Mouse (Mus musculus) liver, postnatal 0 days (tissue): Measurements from ENCODE around the gene Cnot10. TPM values are rescaled to one million over a fixed set of nuclear protein-coding genes. Genes with fewer than 3 reads are reported as not detected.
A peak's percentile ranks its signal among the peaks of the same experiment; 100 is the strongest.

Source experiments
- ATAC-seq: fragments of 200-750 bp; cut with Nextera tagmentation; 2 replicates; pipeline ENCODE4 v1.8.0; 2017; ENCODE audit warnings: mild to moderate bottlenecking, moderate library complexity
- DNase-seq: peaks from one replicate; pipeline ENCODE4 v3.0.0-alpha.2; 2016
- H3K27ac ChIP-seq: fragments of 300-500 bp; sonication (generic); 2 replicates; pipeline ENCODE4 v1.5.1; 2014; ENCODE audit warnings: antibody characterized with exemption, moderate library complexity, mild to moderate bottlenecking, low read depth
- H3K27me3 ChIP-seq: fragments of 300-500 bp; sonication (generic); 2 replicates; pipeline ENCODE4 v1.6.1; 2014; ENCODE audit warnings: low read length, control low read depth, mixed read lengths; ENCODE audit not compliant: insufficient read depth
- H3K36me3 ChIP-seq: fragments of 300-500 bp; sonication (generic); replicated peaks from 2 replicates; pipeline ENCODE4 v1.6.1; 2014; ENCODE audit warnings: mild to moderate bottlenecking, control low read depth, low read length, moderate library complexity, mixed read lengths; ENCODE audit not compliant: insufficient read depth
- H3K4me1 ChIP-seq: fragments of 300-500 bp; sonication (generic); 2 replicates; pipeline ENCODE4 v1.6.1; 2014; ENCODE audit warnings: antibody characterized with exemption, mild to moderate bottlenecking, control low read depth; ENCODE audit not compliant: insufficient read depth
- H3K4me2 ChIP-seq: fragments of 300-500 bp; sonication (generic); 2 replicates; pipeline ENCODE4 v1.6.1; 2014; ENCODE audit warnings: low read depth, mild to moderate bottlenecking, low read length, moderate library complexity, mixed read lengths
- H3K4me3 ChIP-seq: fragments of 300-500 bp; sonication (generic); 2 replicates; pipeline ENCODE4 v1.5.1; 2014; ENCODE audit warnings: low read depth, low read length
- H3K9ac ChIP-seq: fragments of 300-500 bp; sonication (generic); replicated peaks from 2 replicates; pipeline ENCODE4 v1.6.1; 2014; ENCODE audit warnings: mild to moderate bottlenecking, moderate library complexity
- H3K9me3 ChIP-seq: fragments of 300-500 bp; sonication (generic); 2 replicates; pipeline ENCODE4 v1.6.1; 2016; ENCODE audit warnings: mild to moderate bottlenecking, control low read depth, low read length, mixed read lengths
- CTCF ChIP-seq: sonication (generic); IDR thresholded peaks from 2 replicates; pipeline ENCODE4 v1.5.1; 2016; ENCODE audit warnings: antibody characterized with exemption, low read depth
- EP300 ChIP-seq: IDR thresholded peaks from 2 replicates; pipeline ENCODE4 v1.6.1; 2016; ENCODE audit warnings: antibody characterized with exemption, low read depth, mild to moderate bottlenecking
- WGBS: fragments of 180-500 bp; shearing (Covaris S2); extraction: QIAGEN DNeasy Blood & Tissue Kit; methylation state at CpG from one replicate; pipeline ENCODE4 v1.1.7; 2014; ENCODE audit not compliant: insufficient replicate concordance; 5-methylcytosine and 5-hydroxymethylcytosine counted together
- polyA plus RNA-seq: library from polyadenylated mRNA; unstranded; fragments of >200 nt; fragmentation: Nextera tagmentation; extraction: Ambion mirVana; gene quantifications from 2 replicates; pipeline ENCODE4 v1.2.1, GENCODE M21; 2015

The Cnot10 gene
- polyA plus RNA-seq, result 14.4 and 15.8 TPM in 2 replicates

DNA sequence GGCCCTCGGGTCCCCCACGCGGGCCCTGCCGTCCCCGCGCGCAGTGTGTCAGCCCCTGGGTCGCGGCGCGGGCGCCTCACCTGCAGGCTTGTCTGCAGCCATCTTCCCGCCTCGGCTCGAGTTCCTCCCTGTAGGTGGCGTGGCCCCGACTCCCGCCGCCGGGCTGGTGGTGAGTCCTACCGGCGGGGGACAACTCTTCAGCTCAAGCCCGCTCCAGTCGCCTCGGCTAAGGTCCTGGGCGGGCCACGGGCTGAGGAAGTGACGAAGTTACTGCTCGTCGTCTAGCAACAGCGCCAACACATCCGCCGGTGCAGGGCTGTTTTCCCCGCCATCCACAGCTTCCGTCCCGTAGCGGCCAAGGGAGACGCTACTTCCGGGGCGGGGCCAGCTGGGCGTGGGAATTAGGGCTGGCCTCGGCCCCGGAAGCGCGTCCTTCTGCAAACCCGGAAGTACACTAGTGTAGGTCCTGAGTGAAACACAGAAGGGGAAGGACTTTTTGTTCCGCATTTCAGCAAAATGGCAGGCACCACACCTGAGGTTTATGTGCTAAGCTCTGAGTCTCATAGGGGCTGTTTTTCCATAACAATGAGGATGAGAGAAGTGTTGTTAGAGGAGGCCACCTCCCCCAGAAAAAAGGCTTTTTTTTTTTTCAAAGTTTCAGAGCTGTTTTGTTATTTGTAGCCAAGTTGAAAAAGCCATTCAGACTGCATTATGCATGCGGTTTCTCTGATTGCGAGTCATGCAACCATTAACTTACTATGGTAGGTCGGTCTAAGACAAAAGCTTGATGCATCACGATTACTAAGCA lies at the start of gene Cnot10:
TSS of gene Cnot10 (minus strand) at position 346 of the 808 bp plus-strand sequence.
- peak within 1 kb of the TSS; percentile 70 for H3K4me3 ChIP-seq
- 0 out of 2 replicates have a peak, but pooled peaks cover 6% of the 10 kb centered on the region for H3K27me3 ChIP-seq
- H3K9ac ChIP-seq, result peak within 1 kb of the TSS; percentile 68
- no peaks in the 10 kb centered on the region for H3K9me3 ChIP-seq
- TF ChIP-seq EP300, result peak; percentile 69
- peak; percentile 59 for TF ChIP-seq CTCF
- peak within 1 kb of the TSS; percentile 81 for H3K27ac ChIP-seq
- peak; percentile 98 for ATAC-seq
- peak within 1 kb of the TSS; percentile 84 for H3K4me2 ChIP-seq
- 6% methylated on average over 46 of the region's 51 CpGs for WGBS
- H3K4me1 ChIP-seq, result peaks cover 12% of the 10 kb centered on the region
- DNase-seq, result peak; percentile 99
- H3K36me3 ChIP-seq, result 0 out of 2 replicates have a peak, but pooled peaks cover 3% of the 10 kb centered on the region

DNA sequence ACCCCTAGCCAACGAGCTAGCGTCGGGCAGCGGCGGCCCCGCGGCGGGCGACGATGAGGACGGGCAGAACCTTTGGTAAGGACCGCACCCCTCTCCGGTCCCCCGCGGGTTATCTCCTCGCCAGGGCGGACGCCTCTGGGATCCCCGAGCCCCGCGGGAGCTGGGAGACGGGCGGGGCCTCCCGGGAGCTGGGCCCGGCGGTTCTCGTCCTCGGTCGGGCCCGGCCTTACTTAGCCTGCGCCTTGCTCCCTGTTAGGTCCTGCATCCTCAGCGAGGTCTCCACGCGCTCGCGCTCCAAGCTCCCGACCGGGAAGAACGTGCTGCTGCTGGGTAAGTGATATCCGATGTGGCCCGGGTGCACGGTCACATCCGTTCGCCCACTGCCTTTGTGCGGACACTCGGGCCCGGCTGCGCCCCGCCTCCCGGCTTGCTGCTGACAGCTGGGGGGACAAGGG lies 49.0 kb upstream of the Cnot10 start:
- ATAC-seq (peak; percentile 72), DNase-seq (no peak)
- Histone ChIP-seq H3K27me3 (no peaks in the 10 kb centered on the region), H3K4me2 (peak overlapping the region; percentile 94), H3K4me1 (peaks cover 19% of the 10 kb centered on the region), H3K36me3 (peaks cover 9% of the 10 kb centered on the region), H3K9me3 (no peaks in the 10 kb centered on the region), H3K27ac (peak overlapping the region; percentile 97), H3K4me3 (peak overlapping the region; percentile 95), H3K9ac (peak overlapping the region; percentile 95)
- no peak for TF ChIP-seq CTCF
- TF ChIP-seq EP300, result no peak
- under 1% methylated on average over 45 of the region's 50 CpGs for WGBS

DNA sequence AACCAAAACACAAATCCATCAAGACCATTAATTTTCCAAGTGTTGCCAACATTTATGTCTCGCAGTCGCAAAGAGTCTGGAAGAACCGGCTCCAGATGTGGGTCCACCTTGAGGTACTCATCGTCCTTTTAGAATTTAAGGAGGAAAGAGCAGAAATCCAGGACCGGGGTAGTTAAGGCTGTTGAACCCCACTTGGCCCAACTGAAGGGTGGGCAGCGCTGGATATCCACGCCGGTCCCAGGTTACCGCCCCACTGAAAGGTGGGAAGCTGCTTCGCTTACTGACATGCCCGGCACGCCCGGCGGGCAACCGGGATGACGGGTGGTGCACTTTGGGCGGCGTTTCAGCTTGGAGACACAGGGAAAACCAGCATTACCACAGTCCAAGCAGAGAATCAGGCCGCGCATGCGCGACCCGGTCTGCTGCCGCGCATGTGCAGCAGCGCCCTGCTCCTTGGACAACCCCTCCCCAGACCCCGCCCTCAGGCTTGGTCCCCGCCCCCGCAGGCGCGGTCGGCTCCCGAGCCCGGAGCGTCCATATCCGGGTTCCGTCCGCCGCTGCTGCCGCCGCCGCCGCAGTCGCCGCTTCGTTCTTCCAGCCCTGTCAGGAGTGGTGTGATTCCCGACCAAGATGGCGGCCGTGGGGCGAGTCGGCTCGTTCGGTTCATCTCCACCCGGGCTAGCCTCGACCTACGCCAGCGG lies 48.4 kb upstream of the Cnot10 start, which contains the start of gene Dync1li1:
TSS of gene Dync1li1 (plus strand) at position 539 of the 701 bp plus-strand sequence.
- no peaks in the 10 kb centered on the region for H3K9me3 ChIP-seq
- TF ChIP-seq EP300, result no peak
- TF ChIP-seq CTCF, result no peak
- ATAC-seq (peak; percentile 96), DNase-seq (peak; percentile 99)
- H3K36me3 ChIP-seq, result peaks cover 9% of the 10 kb centered on the region
- H3K4me2 ChIP-seq, result peak within 1 kb of the TSS; percentile 94
- H3K4me1 ChIP-seq, result peaks cover 19% of the 10 kb centered on the region
- H3K27ac ChIP-seq, result peak within 1 kb of the TSS; percentile 97
- under 1% methylated on average over 57 of the region's 57 CpGs for WGBS
- H3K27me3 ChIP-seq, result no peaks in the 10 kb centered on the region
- peak within 1 kb of the TSS; percentile 95 for H3K9ac ChIP-seq
- H3K4me3 ChIP-seq, result peak within 1 kb of the TSS; percentile 95

DNA sequence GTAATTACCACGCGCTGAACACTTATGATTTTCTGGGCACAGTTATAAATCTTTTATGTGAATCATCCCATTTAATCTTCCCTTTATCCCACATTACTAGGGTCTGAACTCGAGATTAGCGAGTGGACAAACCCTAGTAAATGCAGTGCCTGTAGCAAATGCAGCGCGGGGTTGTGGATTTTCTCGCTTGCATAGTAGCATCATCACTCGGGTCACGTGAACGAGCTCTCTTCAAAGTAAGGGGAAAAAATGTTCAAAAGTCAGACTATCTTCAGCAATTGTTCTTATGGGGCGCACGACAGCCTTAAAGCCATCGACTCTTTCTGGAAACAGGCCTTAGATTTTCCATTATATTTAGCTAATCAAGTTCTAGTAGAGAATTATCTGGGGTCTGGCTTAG lies 47.7 kb upstream of the Cnot10 start:
- Histone ChIP-seq H3K27ac (no peak overlapping the region), H3K4me2 (peak overlapping the region; percentile 94), H3K9ac (no peak overlapping the region), H3K9me3 (no peaks in the 10 kb centered on the region), H3K27me3 (no peaks in the 10 kb centered on the region), H3K4me1 (peaks cover 19% of the 10 kb centered on the region), H3K4me3 (peak overlapping the region; percentile 95), H3K36me3 (peaks cover 5% of the 10 kb centered on the region)
- no peak for TF ChIP-seq EP300
- TF ChIP-seq CTCF, result no peak
- WGBS, result 79% methylated on average over 13 of the region's 13 CpGs
- DNase-seq (no peak), ATAC-seq (no peak)

DNA sequence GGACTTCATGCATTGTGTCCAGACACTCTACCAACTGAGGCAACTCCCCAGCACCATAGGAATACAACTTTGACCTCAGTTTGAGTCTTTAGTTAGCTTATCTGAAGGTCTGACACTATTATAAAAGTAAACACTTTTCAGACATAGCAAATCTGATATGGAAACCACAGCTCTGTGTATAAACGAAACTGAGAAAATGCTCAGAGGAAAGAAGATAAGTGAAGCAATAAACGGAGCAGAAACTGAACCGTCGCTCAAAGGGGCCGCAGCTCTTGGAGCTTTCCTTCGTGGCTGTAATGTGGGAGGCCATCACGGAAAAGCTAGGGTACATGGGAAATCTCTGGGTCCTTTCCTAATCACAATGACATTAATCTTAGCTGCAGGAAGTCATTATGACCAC lies 46.3 kb upstream of the Cnot10 start:
- Histone ChIP-seq H3K9ac (no peak overlapping the region), H3K36me3 (no peaks in the 10 kb centered on the region; the same call in 1 of the 2 replicates), H3K27ac (no peak overlapping the region), H3K4me2 (no peak overlapping the region), H3K4me1 (peaks cover 19% of the 10 kb centered on the region), H3K4me3 (no peak overlapping the region), H3K27me3 (no peaks in the 10 kb centered on the region), H3K9me3 (no peaks in the 10 kb centered on the region)
- DNase-seq (no peak), ATAC-seq (no peak)
- no peak for TF ChIP-seq EP300
- TF ChIP-seq CTCF, result no peak
- WGBS, result 63% methylated on average over 7 of the region's 7 CpGs

DNA sequence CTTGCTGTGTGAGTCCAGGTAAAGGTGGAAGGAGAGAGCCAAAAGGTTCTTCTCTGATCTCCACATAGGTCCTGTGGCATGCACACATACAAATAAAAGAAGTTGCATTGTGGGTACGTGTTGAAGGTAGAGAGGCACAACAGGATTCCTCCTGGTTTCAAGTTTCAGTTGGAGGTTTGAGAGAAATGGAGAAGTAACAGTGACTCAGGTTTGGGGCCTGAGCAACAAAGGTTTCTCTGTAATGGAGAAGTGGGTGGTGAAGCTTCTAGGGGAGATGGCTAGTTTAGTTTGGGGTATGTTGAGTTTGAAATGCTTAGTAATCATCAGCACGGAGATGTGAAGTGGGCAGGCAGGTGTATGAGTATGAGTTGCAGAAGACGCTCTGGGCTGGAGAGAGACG lies 42.2 kb upstream of the Cnot10 start:
- H3K36me3 ChIP-seq, result no peaks in the 10 kb centered on the region
- H3K9me3 ChIP-seq, result no peaks in the 10 kb centered on the region
- no peak overlapping the region for H3K4me3 ChIP-seq
- H3K4me2 ChIP-seq, result no peak overlapping the region
- H3K9ac ChIP-seq, result no peak overlapping the region
- DNase-seq (no peak), ATAC-seq (no peak)
- no peaks in the 10 kb centered on the region for H3K4me1 ChIP-seq
- no peak overlapping the region for H3K27ac ChIP-seq
- no peak for TF ChIP-seq CTCF
- TF ChIP-seq EP300, result no peak
- no peaks in the 10 kb centered on the region for H3K27me3 ChIP-seq
- WGBS, result 48% methylated on average over 4 of the region's 4 CpGs
